Mouse (Mus musculus) C2C12 (cell line): ENCODE measurements around the gene Cox17. TPM values are rescaled to one million over a fixed set of nuclear protein-coding genes. Genes with fewer than 3 reads are reported as not detected.
A peak's percentile ranks its signal among the peaks of the same experiment; 100 is the strongest.

Experiments
- H3K27me3 ChIP-seq: one replicate; pipeline ENCODE4 v1.6.1; 2011; ENCODE audit not compliant: control insufficient read depth, insufficient read depth, insufficient read length
- H3K36me3 ChIP-seq: one replicate; pipeline ENCODE4 v1.6.1; 2011; ENCODE audit not compliant: control insufficient read depth, insufficient read depth
- H3K4me3 ChIP-seq: one replicate; pipeline ENCODE4 v1.5.1; 2011; ENCODE audit warnings: mild to moderate bottlenecking, control low read depth; ENCODE audit not compliant: poor library complexity, insufficient read depth, severe bottlenecking
- H3K79me2 ChIP-seq: one replicate; pipeline ENCODE4 v1.6.1; 2011; ENCODE audit not compliant: control insufficient read depth, insufficient read depth
- H3K79me3 ChIP-seq: one replicate; pipeline ENCODE4 v1.6.1; 2011; ENCODE audit warnings: low read depth, control low read depth
- H3ac ChIP-seq: one replicate; pipeline ENCODE3; 2011; ENCODE audit warnings: low read depth; ENCODE audit not compliant: control insufficient read depth, insufficient read length
- CEBPB ChIP-seq: IDR thresholded peaks from one replicate; pipeline ENCODE4 v1.6.1; 2011; ENCODE audit warnings: low read depth, mild to moderate bottlenecking, control low read depth, moderate library complexity
- CTCF ChIP-seq: IDR thresholded peaks from one replicate; pipeline ENCODE4 v1.5.1; 2011; ENCODE audit not compliant: control insufficient read depth, insufficient read depth, insufficient read length
- FOSL1 ChIP-seq: IDR thresholded peaks from one replicate; pipeline ENCODE4 v1.8.0; 2011; ENCODE audit warnings: mild to moderate bottlenecking, low read length; ENCODE audit not compliant: poor library complexity, insufficient read depth, severe bottlenecking
- MAX ChIP-seq: IDR thresholded peaks from one replicate; pipeline ENCODE4 v1.6.1; 2011; ENCODE audit warnings: mild to moderate bottlenecking, control low read depth
- MYOD1 ChIP-seq: IDR thresholded peaks from one replicate; pipeline ENCODE4 v1.6.1; 2011; ENCODE audit warnings: low read depth; ENCODE audit not compliant: control insufficient read depth, insufficient read length
- MYOG ChIP-seq: IDR thresholded peaks from one replicate; pipeline ENCODE4 v1.6.1; 2011; ENCODE audit not compliant: control insufficient read depth, insufficient read length; ENCODE audit errors: extremely low read depth
- USF1 ChIP-seq: IDR thresholded peaks from one replicate; pipeline ENCODE4 v1.6.1; 2011; ENCODE audit warnings: low read depth, mild to moderate bottlenecking, control low read depth, moderate library complexity
- polyA plus RNA-seq: library from polyadenylated mRNA; unstranded; fragments of >200 nt; fragmentation: generic; extraction: Trizol; gene quantifications from one replicate; pipeline ENCODE4 v1.2.1, GENCODE M21; 2012; ENCODE audit warnings: missing spikeins

Cox17 gene
- polyA plus RNA-seq, 1 experiment = 404 TPM

GRCm38 (mm10) chr16:38379088-38379487 lies 32.3 kb downstream of the Cox17 start:
- H3K79me3 ChIP-seq = no peaks in the 10 kb centered on the region
- no peaks in the 10 kb centered on the region for H3K27me3 ChIP-seq
- no peak overlapping the region for H3K4me3 ChIP-seq
- H3K79me2 ChIP-seq = no peaks in the 10 kb centered on the region
- no peaks in the 10 kb centered on the region for H3K36me3 ChIP-seq
- no peak overlapping the region for H3ac ChIP-seq
- TF ChIP-seq MYOD1 = peak; percentile 53
- TF ChIP-seq FOSL1 = no peak
- no peak for TF ChIP-seq CTCF

- H3K27me3 ChIP-seq = no peaks in the 10 kb centered on the region
- no peak for TF ChIP-seq MYOD1
- TF ChIP-seq CEBPB = no peak
- no peak for TF ChIP-seq USF1
- TF ChIP-seq MAX = no peak
- no peak for TF ChIP-seq FOSL1
- no peak for TF ChIP-seq CTCF
- no peak for TF ChIP-seq MYOG
- H3K36me3 ChIP-seq = no peaks in the 10 kb centered on the region
- H3K79me2 ChIP-seq = no peaks in the 10 kb centered on the region
- H3K4me3 ChIP-seq = no peak overlapping the region
- no peak overlapping the region for H3ac ChIP-seq
- H3K79me3 ChIP-seq = no peaks in the 10 kb centered on the region
Measured at GRCm38 (mm10) chr16:38379493-38379892, 32.7 kb downstream of the Cox17 start.

- H3K27me3 ChIP-seq = no peaks in the 10 kb centered on the region
- H3ac ChIP-seq = no peak overlapping the region
- no peak overlapping the region for H3K4me3 ChIP-seq
- TF ChIP-seq CEBPB = no peak
- no peak for TF ChIP-seq MYOD1
- TF ChIP-seq CTCF = no peak
- TF ChIP-seq MAX = no peak
- no peak for TF ChIP-seq FOSL1
- TF ChIP-seq USF1 = no peak
- no peak for TF ChIP-seq MYOG
- H3K79me3 ChIP-seq = no peaks in the 10 kb centered on the region
- H3K79me2 ChIP-seq = no peaks in the 10 kb centered on the region
- no peaks in the 10 kb centered on the region for H3K36me3 ChIP-seq
Measured at GRCm38 (mm10) chr16:38379926-38380325, 33.1 kb downstream of the Cox17 start.

- no peaks in the 10 kb centered on the region for H3K36me3 ChIP-seq
- TF ChIP-seq USF1 = no peak
- TF ChIP-seq MAX = no peak
- no peak for TF ChIP-seq MYOD1
- TF ChIP-seq CEBPB = no peak
- no peak for TF ChIP-seq CTCF
- no peak for TF ChIP-seq MYOG
- TF ChIP-seq FOSL1 = no peak
- H3K79me2 ChIP-seq = no peaks in the 10 kb centered on the region
- no peaks in the 10 kb centered on the region for H3K79me3 ChIP-seq
- no peak overlapping the region for H3ac ChIP-seq
- H3K4me3 ChIP-seq = no peak overlapping the region
- no peaks in the 10 kb centered on the region for H3K27me3 ChIP-seq
Measured at GRCm38 (mm10) chr16:38383683-38384082, 36.9 kb downstream of the Cox17 start.

GRCm38 (mm10) chr16:38385184-38385634 lies 38.4 kb downstream of the Cox17 start:
- no peak overlapping the region for H3K4me3 ChIP-seq
- H3K79me2 ChIP-seq = no peaks in the 10 kb centered on the region
- no peaks in the 10 kb centered on the region for H3K27me3 ChIP-seq
- H3K36me3 ChIP-seq = no peaks in the 10 kb centered on the region
- H3ac ChIP-seq = no peak overlapping the region
- TF ChIP-seq MAX = no peak
- TF ChIP-seq FOSL1 = no peak
- TF ChIP-seq MYOD1 = no peak
- no peak for TF ChIP-seq CEBPB
- no peak for TF ChIP-seq CTCF
- TF ChIP-seq USF1 = no peak
- TF ChIP-seq MYOG = no peak
- H3K79me3 ChIP-seq = no peaks in the 10 kb centered on the region

GRCm38 (mm10) chr16:38385700-38386099 lies 38.9 kb downstream of the Cox17 start:
- Histone ChIP-seq H3K27me3 (no peaks in the 10 kb centered on the region), H3K36me3 (no peaks in the 10 kb centered on the region), H3K79me3 (no peaks in the 10 kb centered on the region), H3K4me3 (no peak overlapping the region), H3ac (no peak overlapping the region), H3K79me2 (no peaks in the 10 kb centered on the region)
- no peak for TF ChIP-seq USF1
- no peak for TF ChIP-seq CTCF
- no peak for TF ChIP-seq MYOD1
- TF ChIP-seq FOSL1 = no peak
- TF ChIP-seq MYOG = no peak
- TF ChIP-seq CEBPB = no peak
- no peak for TF ChIP-seq MAX
